Mouse (Mus musculus): Measurements from ENCODE around the gene Slc4a1.

Gene Slc4a1

GRCm38 (mm10) chr11:102350981-102351523 is 15.0 kb downstream of the Slc4a1 start:
- no peak for DNase-seq (ENCODE audit: low read depth, low spot score)

- DNase-seq (ENCODE audit: low read depth, low spot score): no peak
Measured at GRCm38 (mm10) chr11:102350416-102350815, 15.6 kb downstream of the Slc4a1 start.

- DNase-seq (ENCODE audit: low read depth, low spot score): no peak
Measured at GRCm38 (mm10) chr11:102349189-102349954, 16.6 kb downstream of the Slc4a1 start.

GRCm38 (mm10) chr11:102348771-102349170 is 17.2 kb downstream of the Slc4a1 start:
- DNase-seq (ENCODE audit: low read depth, low spot score): no peak

GRCm38 (mm10) chr11:102348101-102348585 is 17.9 kb downstream of the Slc4a1 start:
- DNase-seq (ENCODE audit: low read depth, low spot score): no peak

- no peak for DNase-seq (ENCODE audit: low read depth, low spot score)
Measured at GRCm38 (mm10) chr11:102347683-102348082, 18.3 kb downstream of the Slc4a1 start.

GRCm38 (mm10) chr11:102346926-102347325 is 19.1 kb downstream of the Slc4a1 start:
- DNase-seq (ENCODE audit: low read depth, low spot score): no peak

GRCm38 (mm10) chr11:102344458-102344857 is 21.5 kb downstream of the Slc4a1 start:
- no peak for DNase-seq (ENCODE audit: low read depth, low spot score)

GRCm38 (mm10) chr11:102342742-102343141 is 23.3 kb downstream of the Slc4a1 start:
- DNase-seq (ENCODE audit: low read depth, low spot score): no peak

GRCm38 (mm10) chr11:102341101-102341500 is 24.9 kb downstream of the Slc4a1 start:
- no peak for DNase-seq (ENCODE audit: low read depth, low spot score)

GRCm38 (mm10) chr11:102339624-102340023 is 26.4 kb downstream of the Slc4a1 start:
- DNase-seq (ENCODE audit: low read depth, low spot score): no peak

- DNase-seq (ENCODE audit: low read depth, low spot score): no peak
Measured at GRCm38 (mm10) chr11:102339195-102339594, 26.8 kb downstream of the Slc4a1 start.

- DNase-seq (ENCODE audit: low read depth, low spot score): no peak
Measured at GRCm38 (mm10) chr11:102338561-102338960, 27.4 kb downstream of the Slc4a1 start.

- no peak for DNase-seq (ENCODE audit: low read depth, low spot score)
Measured at GRCm38 (mm10) chr11:102337921-102338320, 28.1 kb downstream of the Slc4a1 start.

- no peak for DNase-seq (ENCODE audit: low read depth, low spot score)
Measured at GRCm38 (mm10) chr11:102336191-102336590, 29.8 kb downstream of the Slc4a1 start.

- no peak for DNase-seq (ENCODE audit: low read depth, low spot score)
Measured at GRCm38 (mm10) chr11:102334973-102335700, 30.9 kb downstream of the Slc4a1 start.

GRCm38 (mm10) chr11:102334010-102334409 is 32.0 kb downstream of the Slc4a1 start:
- DNase-seq (ENCODE audit: low read depth, low spot score): no peak

- DNase-seq (ENCODE audit: low read depth, low spot score): no peak
Measured at GRCm38 (mm10) chr11:102333061-102333460, 32.9 kb downstream of the Slc4a1 start.

GRCm38 (mm10) chr11:102331806-102332205 is 34.2 kb downstream of the Slc4a1 start:
- no peak for DNase-seq (ENCODE audit: low read depth, low spot score)

- DNase-seq (ENCODE audit: low read depth, low spot score): no peak
Measured at GRCm38 (mm10) chr11:102330039-102330438, 36.0 kb downstream of the Slc4a1 start.

- DNase-seq (ENCODE audit: low read depth, low spot score): no peak
Measured at GRCm38 (mm10) chr11:102329518-102329917, 36.5 kb downstream of the Slc4a1 start.

GRCm38 (mm10) chr11:102327839-102328238 is 38.2 kb downstream of the Slc4a1 start:
- DNase-seq (ENCODE audit: low read depth, low spot score): no peak

All from embryo, embryonic 11.5 days (tissue).